Mouse (Mus musculus): ENCODE measurements around the gene Bace2. TPM values are rescaled to one million over a fixed set of nuclear protein-coding genes. Genes with fewer than 3 reads are reported as not detected.

Gene Bace2
- 3.6 and 3.9 TPM in 2 replicates for polyA plus RNA-seq (2015; fragmentation: Nextera tagmentation; extraction: Ambion mirVana)

DNA sequence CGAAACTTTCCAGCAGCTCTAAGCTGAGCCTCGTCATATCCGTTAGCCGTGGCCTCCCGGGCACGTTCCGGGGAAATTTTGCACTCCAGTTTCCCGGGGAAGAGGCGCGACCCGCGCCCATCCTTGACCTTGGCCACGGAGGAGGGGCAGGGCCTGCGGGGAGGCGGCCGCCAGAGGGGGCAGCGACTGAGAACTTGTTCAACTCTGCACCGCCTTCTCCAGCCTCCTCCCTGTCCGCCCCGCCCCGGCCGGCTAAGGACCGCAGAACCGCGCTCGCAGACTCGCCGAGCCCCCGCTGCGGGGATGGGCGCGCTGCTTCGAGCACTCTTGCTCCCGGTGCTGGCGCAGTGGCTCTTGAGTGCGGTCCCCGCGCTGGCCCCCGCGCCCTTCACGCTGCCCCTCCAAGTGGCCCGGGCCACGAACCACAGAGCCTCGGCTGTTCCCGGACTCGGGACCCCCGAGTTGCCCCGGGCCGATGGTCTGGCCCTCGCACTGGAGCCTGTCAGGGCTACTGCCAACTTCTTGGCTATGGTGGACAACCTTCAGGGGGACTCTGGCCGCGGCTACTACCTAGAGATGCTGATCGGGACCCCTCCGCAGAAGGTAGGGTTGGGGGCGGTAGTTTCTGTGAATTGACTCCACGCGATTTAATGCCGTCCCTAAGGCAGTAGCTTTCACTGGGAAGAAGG lies at the start of gene Bace2:
Bace2 (plus strand) TSS at position 244 of the 689 bp plus-strand sequence.
- no peak within 1 kb of the TSS for H3K27ac ChIP-seq
- H3K4me1 ChIP-seq (replicated peaks): peaks cover 25% of the 10 kb centered on the region
- H3K9me3 ChIP-seq: no peaks in the 10 kb centered on the region
- peaks cover 55% of the 10 kb centered on the region for H3K27me3 ChIP-seq
- ATAC-seq (ENCODE audit: low FRiP score): peak; percentile 63
- peak within 1 kb of the TSS; percentile 56 for H3K4me3 ChIP-seq
- H3K4me2 ChIP-seq: peak within 1 kb of the TSS; percentile 99
- no peaks in the 10 kb centered on the region for H3K36me3 ChIP-seq
- WGBS: under 1% methylated on average over 58 of the region's 58 CpGs
- H3K9ac ChIP-seq: peak within 1 kb of the TSS; percentile 68

DNA sequence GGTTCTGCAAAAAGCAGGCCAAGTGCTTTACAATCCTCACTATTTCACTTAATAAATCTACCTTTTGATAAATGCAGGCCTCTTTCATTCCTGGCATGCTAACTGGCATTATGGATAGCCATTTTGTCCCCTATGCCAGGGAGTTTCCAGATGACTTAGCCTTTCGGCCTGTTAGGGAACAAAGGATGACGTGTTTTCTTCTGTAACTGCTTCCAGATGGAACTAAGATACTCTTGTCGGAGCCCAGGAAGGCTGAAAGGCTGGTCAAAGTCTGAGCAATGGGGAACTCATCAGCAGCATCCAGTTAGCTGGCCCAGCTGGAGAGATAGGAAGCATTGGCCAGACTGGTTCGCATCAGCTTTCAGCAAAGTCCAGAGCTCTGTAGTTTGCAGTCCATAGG lies 48.9 kb upstream of the Bace2 start:
- 62% methylated on average over 4 of the region's 4 CpGs for WGBS

DNA sequence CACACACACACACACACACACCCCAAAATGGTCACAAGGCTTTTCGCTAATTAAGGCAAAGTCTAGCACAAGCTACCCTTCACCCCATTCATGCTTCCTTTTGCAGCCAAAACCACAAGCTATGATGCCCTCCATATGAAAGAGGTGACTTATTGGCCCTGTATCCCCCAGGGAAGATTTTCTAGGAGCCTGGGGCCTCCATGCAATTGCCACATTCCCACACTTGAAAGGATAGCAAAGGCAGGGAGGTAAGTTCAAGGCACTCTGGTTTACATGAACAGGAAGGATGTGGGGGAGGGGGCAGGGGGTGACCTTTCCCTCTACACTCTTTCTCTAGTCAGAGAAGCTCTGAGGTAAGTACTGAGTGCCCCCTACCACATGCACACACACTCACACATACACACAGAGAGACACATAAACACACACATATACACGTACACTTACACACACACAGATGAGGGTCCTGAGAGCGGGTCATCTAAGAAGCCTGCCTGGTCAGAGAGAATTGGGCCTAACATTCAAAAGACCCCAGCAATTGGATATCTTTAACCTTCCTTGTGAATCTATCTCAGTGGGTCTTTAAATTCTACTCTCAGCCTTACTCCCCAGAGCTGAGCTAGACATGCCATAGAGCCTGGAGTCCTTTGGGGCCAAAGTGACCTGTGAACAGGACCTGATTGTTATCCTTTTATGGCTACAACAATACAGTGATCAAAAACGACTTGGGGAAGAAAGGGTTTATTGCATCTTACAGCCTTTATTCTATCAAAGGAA lies 46.6 kb upstream of the Bace2 start:
- no peak overlapping the region for H3K27ac ChIP-seq
- H3K4me2 ChIP-seq: no peak overlapping the region
- ATAC-seq (ENCODE audit: low FRiP score): no peak
- no peak overlapping the region for H3K9ac ChIP-seq
- no peak overlapping the region for H3K4me3 ChIP-seq
- no peaks in the 10 kb centered on the region for H3K27me3 ChIP-seq
- H3K36me3 ChIP-seq: no peaks in the 10 kb centered on the region
- H3K4me1 ChIP-seq (replicated peaks): peaks cover 3% of the 10 kb centered on the region; the same call in 1 of the 2 replicates
- no peaks in the 10 kb centered on the region for H3K9me3 ChIP-seq
- 71% methylated on average over 4 of the region's 4 CpGs for WGBS

More for the DNA sequence above, 48.9 kb upstream of the Bace2 start:
- ATAC-seq (ENCODE audit: low FRiP score): no peak
- no peak overlapping the region for H3K9ac ChIP-seq
- H3K4me1 ChIP-seq (replicated peaks): 0 out of 2 replicates have a peak, but pooled peaks cover 5% of the 10 kb centered on the region
- no peaks in the 10 kb centered on the region for H3K36me3 ChIP-seq
- no peaks in the 10 kb centered on the region for H3K27me3 ChIP-seq
- H3K4me2 ChIP-seq: no peak overlapping the region
- H3K9me3 ChIP-seq: no peaks in the 10 kb centered on the region
- no peak overlapping the region for H3K27ac ChIP-seq
- H3K4me3 ChIP-seq: no peak overlapping the region

DNA sequence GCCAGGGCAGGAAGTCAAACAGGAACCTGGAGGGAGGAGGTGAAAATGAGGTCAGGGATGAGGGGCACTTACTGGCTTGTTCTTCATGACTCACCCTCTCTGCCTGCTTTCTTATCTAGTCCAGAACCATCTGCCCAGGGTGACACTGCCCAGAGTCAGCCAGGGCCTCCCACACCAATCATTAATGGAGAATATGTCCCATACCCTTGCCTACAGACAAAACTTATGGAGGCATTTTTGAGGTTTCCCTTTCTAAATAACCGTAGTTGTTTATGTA lies 46.0 kb upstream of the Bace2 start:
- Histone ChIP-seq H3K36me3 (no peaks in the 10 kb centered on the region), H3K4me2 (no peak overlapping the region), H3K27ac (no peak overlapping the region), H3K9me3 (no peaks in the 10 kb centered on the region), H3K4me1 (replicated peaks) (peaks cover 3% of the 10 kb centered on the region; the same call in 1 of the 2 replicates), H3K27me3 (no peaks in the 10 kb centered on the region), H3K4me3 (no peak overlapping the region), H3K9ac (no peak overlapping the region)
- whole genome bisulfite sequencing: 77% methylated on average over 1 of the region's 1 CpGs
- ATAC-seq (ENCODE audit: low FRiP score): no peak

DNA sequence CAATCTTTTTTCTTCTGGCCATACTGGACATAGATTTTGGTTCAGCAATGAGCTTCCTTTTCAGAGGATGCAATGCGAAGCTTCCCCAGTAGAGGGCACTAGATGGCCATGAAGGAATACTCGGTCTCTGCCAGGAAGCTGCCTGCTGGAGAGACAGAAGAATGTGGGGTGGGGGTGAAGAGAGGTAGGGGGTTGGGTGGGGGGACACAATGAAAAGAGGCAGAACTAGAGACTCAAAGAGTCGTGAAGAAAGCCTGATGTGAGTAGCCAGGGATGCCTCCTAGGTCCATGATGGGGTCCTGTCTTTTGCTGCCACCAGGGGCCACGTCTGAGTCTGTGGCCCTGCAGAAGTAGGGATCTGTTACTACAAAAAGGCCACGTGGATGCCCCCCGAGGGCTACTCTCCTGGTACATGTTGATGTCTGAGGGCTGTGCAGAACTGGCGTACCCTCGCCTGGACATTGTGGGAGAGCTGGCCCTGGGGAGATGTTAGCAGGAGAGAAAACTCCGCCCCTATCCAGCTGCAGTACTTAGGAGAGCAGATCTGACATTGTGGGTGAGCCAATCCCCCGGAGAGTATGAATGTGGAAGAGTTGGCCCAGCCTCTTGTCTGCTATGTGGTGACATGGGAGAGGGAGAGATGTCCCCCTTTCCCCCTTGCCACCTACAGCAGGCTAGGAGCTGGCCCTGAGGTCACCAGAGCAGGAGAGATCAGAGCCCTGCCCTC lies 43.4 kb upstream of the Bace2 start:
- WGBS: 25% methylated on average over 10 of the region's 10 CpGs
- peak; percentile 68 for ATAC-seq (ENCODE audit: low FRiP score)
- no peaks in the 10 kb centered on the region for H3K27me3 ChIP-seq

DNA sequence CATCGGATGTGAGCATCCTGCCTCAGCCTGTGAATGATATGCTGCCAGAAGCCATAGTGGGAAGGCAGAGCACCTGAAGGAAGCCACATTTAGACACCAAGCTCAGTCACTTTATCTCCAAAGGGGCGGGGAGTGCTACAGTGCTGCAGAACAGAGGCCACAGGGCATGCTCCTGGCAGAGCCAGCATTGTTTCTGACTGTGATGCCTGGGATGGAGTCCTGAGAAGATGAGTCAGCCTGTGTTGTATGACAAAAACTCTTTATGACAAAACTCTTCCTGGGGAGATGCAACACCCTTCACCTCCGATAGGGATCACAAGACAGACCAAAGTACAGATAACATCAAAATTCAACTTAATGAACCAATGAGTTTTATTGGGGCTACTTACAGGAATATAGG lies 35.0 kb upstream of the Bace2 start:
- no peak for ATAC-seq (ENCODE audit: low FRiP score)
- H3K27me3 ChIP-seq: no peaks in the 10 kb centered on the region

More for the DNA sequence above, 43.4 kb upstream of the Bace2 start:
- Histone ChIP-seq H3K4me3 (no peak overlapping the region), H3K9ac (no peak overlapping the region), H3K4me2 (no peak overlapping the region), H3K4me1 (replicated peaks) (peaks cover 3% of the 10 kb centered on the region; the same call in 1 of the 2 replicates), H3K9me3 (no peaks in the 10 kb centered on the region), H3K27ac (no peak overlapping the region), H3K36me3 (no peaks in the 10 kb centered on the region)

DNA sequence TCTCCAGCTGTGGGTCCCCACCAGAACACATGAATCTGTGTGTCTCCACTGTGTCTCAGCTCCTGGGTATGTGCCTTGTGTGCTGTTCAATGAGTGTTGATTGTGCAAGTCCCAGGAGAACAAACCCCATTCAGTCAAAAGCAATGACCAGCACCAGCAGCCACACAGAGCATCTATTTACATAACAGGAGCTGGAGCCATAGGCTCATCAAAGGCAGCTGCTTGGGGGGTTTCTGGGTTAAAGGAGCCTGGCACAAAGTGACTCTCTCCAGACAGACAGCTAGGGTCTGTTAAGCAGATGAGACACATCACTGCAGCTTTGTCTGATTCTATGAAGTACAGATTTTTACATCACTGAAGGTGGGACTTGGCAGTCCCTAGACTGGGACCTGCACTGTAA lies 33.9 kb upstream of the Bace2 start:
- 0 out of 2 replicates have a peak, but pooled peaks have one; percentile 59 for ATAC-seq (ENCODE audit: low FRiP score)
- Histone ChIP-seq H3K4me2 (no peak overlapping the region), H3K4me1 (replicated peaks) (0 out of 2 replicates have a peak, but pooled peaks cover 6% of the 10 kb centered on the region), H3K9me3 (no peaks in the 10 kb centered on the region), H3K36me3 (no peaks in the 10 kb centered on the region), H3K27me3 (no peaks in the 10 kb centered on the region), H3K4me3 (no peak overlapping the region), H3K9ac (no peak overlapping the region), H3K27ac (no peak overlapping the region)

More for the DNA sequence above, 35.0 kb upstream of the Bace2 start:
- 91% methylated on average over 3 of the region's 3 CpGs for WGBS
- H3K4me1 ChIP-seq (replicated peaks): 0 out of 2 replicates have a peak, but pooled peaks cover 6% of the 10 kb centered on the region
- no peaks in the 10 kb centered on the region for H3K9me3 ChIP-seq
- H3K9ac ChIP-seq: no peak overlapping the region
- H3K36me3 ChIP-seq: no peaks in the 10 kb centered on the region
- no peak overlapping the region for H3K4me2 ChIP-seq
- no peak overlapping the region for H3K4me3 ChIP-seq
- H3K27ac ChIP-seq: no peak overlapping the region

DNA sequence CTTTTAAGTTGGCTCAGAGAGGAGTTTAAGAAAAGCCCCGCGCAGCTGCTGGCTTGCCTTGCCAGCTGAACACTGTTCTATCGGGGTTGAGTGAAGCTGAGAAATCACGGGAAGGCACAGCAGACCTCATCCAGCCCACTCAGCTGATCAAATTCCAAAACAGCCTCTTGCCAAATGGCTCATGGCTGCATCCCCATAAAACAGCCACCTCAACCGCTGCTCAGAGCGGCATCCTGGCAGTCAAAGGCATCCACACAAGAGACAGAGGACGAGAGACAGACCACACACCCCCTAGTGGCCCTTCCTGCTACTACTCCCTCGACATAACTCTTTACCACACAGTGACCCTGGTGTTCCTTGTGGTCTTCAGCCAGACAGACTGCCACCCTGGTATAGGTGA lies 30.6 kb upstream of the Bace2 start:
- 39% methylated on average over 8 of the region's 8 CpGs for whole genome bisulfite sequencing
- Histone ChIP-seq H3K4me1 (replicated peaks) (0 out of 2 replicates have a peak, but pooled peaks cover 6% of the 10 kb centered on the region), H3K36me3 (no peaks in the 10 kb centered on the region), H3K9ac (no peak overlapping the region), H3K4me3 (no peak overlapping the region), H3K27me3 (no peaks in the 10 kb centered on the region), H3K4me2 (no peak overlapping the region), H3K9me3 (no peaks in the 10 kb centered on the region), H3K27ac (no peak overlapping the region)
- no peak for ATAC-seq (ENCODE audit: low FRiP score)

DNA sequence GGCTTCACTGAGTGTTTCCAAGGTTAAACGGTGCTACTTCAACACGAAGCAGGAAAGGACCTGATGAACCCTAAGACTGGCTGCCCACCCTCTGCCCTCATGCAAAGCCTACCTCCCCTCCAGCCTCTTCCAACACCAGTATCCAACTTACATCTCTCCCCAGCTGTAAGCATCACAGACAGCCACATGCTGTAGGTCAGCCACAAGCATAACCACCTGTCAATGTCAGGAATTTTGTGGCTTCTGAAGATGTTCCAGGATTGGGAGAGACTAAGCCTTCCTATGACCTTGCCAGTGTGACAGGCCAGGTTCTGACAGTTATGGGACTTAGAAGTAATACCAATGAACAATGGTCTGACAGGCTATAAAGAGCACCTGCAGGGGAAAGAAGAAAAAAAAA lies 27.9 kb upstream of the Bace2 start:
- H3K27ac ChIP-seq: no peak overlapping the region
- H3K4me2 ChIP-seq: no peak overlapping the region
- H3K9me3 ChIP-seq: no peaks in the 10 kb centered on the region
- no peaks in the 10 kb centered on the region for H3K27me3 ChIP-seq
- no peaks in the 10 kb centered on the region for H3K4me1 ChIP-seq (replicated peaks)
- H3K4me3 ChIP-seq: no peak overlapping the region
- H3K9ac ChIP-seq: no peak overlapping the region
- no peaks in the 10 kb centered on the region for H3K36me3 ChIP-seq
- WGBS: 79% methylated on average over 2 of the region's 2 CpGs
- no peak for ATAC-seq (ENCODE audit: low FRiP score)

DNA sequence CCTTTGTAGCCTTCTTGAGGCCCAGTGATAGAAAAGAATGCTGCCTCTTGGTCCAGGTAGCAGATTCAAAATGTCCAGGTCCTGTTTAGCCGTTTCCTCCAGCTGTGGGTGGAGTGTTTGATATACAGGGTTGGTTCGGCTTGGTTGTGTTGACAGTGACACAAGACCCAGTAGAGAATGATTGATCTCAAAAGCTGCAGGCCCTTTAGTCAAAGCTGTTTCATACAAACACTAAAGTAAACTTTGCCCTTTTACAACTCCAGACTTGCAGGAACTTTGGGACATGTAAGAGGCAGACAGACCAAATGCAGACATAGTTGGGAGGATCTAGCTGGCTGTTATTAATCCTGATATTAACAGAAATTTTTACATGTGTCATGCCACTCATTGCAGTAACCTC lies 3.5 kb upstream of the Bace2 start:
- H3K9me3 ChIP-seq: no peaks in the 10 kb centered on the region
- H3K27ac ChIP-seq: no peak overlapping the region
- 88% methylated on average over 2 of the region's 2 CpGs for WGBS
- no peak overlapping the region for H3K9ac ChIP-seq
- no peak for ATAC-seq (ENCODE audit: low FRiP score)
- no peak overlapping the region for H3K4me2 ChIP-seq
- H3K27me3 ChIP-seq: peaks cover 37% of the 10 kb centered on the region
- H3K4me1 ChIP-seq (replicated peaks): peaks cover 23% of the 10 kb centered on the region
- H3K36me3 ChIP-seq: no peaks in the 10 kb centered on the region
- H3K4me3 ChIP-seq: no peak overlapping the region

DNA sequence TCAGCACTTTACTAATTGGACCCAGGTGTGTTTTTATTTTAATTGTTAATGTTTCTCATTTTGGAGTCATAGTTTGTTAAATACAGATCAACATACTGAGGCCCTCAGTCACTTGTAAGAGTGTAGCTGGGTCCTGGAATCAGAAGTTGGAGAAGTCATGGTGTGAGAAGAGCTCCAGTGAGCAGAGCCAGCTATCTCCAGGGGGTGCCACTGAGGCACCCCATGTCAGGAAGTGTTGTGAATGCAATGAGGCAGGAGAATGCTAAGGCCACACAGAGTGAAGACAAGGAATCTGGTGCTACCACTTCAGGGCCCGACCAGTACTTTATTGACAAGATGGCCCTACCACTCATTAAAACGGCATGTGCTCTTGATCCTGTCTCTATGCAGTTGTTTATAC lies 1.9 kb upstream of the Bace2 start:
- no peak overlapping the region for H3K27ac ChIP-seq
- no peak overlapping the region for H3K9ac ChIP-seq
- peaks cover 53% of the 10 kb centered on the region for H3K27me3 ChIP-seq
- H3K9me3 ChIP-seq: no peaks in the 10 kb centered on the region
- 83% methylated on average over 2 of the region's 2 CpGs for WGBS
- H3K4me3 ChIP-seq: no peak overlapping the region
- peaks cover 25% of the 10 kb centered on the region for H3K4me1 ChIP-seq (replicated peaks)
- H3K36me3 ChIP-seq: no peaks in the 10 kb centered on the region
- ATAC-seq (ENCODE audit: low FRiP score): no peak
- H3K4me2 ChIP-seq: no peak overlapping the region

DNA sequence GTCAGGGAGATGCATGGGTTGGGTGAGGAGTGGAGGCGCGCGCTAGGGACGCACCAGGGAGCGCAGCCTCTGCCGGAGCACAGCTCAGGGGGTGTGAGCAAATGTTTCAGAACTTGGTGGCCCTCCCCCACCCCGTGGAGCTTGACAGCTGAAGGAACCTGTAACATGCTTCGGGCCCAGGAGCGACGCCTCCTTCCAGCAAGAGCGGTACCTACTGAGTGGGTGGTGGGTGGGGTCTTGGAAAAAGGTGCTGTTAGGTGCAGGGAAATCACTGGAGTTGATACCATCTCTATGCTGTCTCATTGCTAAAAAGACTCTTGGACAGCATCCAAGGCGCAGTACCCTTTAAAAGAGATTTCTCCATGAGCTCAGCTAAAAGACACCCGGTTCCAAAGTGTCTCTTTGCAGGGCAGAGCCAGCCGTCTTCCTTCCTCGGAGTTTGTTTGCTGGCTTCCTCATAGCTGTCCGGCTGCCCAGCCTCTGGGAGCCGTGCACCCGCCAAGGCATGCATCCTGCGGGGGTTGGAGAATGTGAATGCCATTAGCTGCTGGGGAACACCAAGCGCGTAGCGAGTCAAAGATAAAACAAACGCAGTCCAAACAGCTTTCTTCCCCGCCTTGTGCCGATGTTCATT lies 763 bp downstream of the Bace2 start:
- Histone ChIP-seq H3K27me3 (peaks cover 55% of the 10 kb centered on the region), H3K4me1 (replicated peaks) (peaks cover 25% of the 10 kb centered on the region)

More for the DNA sequence above, 763 bp downstream of the Bace2 start:
- Histone ChIP-seq H3K4me3 (peak overlapping the region; percentile 56), H3K36me3 (no peaks in the 10 kb centered on the region), H3K4me2 (peak overlapping the region; percentile 99), H3K9ac (peak overlapping the region; percentile 68; the same call in 1 of the 2 replicates), H3K27ac (no peak overlapping the region), H3K9me3 (no peaks in the 10 kb centered on the region)
- peak; percentile 53 for ATAC-seq (ENCODE audit: low FRiP score)
- WGBS: under 1% methylated on average over 25 of the region's 25 CpGs
